Mouse (Mus musculus) MEL (cell line): ENCODE results near the gene Adgrv1. TPM values are rescaled to one million over a fixed set of nuclear protein-coding genes. Genes with fewer than 3 reads are reported as not detected.

Experiments
- DNase-seq: peaks from one replicate; pipeline ENCODE4 v3.0.0; 2011; ENCODE audit warnings: low read depth, low spot score
- H3K27ac ChIP-seq: 2 replicates; pipeline ENCODE4 v1.5.1; 2012; ENCODE audit warnings: low read depth, mild to moderate bottlenecking, control low read depth, low read length, moderate library complexity; ENCODE audit not compliant: control insufficient read depth
- H3K27me3 ChIP-seq, 2 experiments: fragments of 150-350 bp in 1 of 2; sonication (generic) in 1 of 2; 2 replicates each; pipeline ENCODE4 v1.6.1; 2012; ENCODE audit warnings: low read length in 2 of 2, mild to moderate bottlenecking in 2 of 2, improper control_type of control experiment in 1 of 2, moderate library complexity in 1 of 2; ENCODE audit not compliant: insufficient read depth in 2 of 2, control insufficient read depth in 1 of 2
- H3K36me3 ChIP-seq, 2 experiments: 2 replicates each; pipeline ENCODE4 v1.6.1; 2012 to 2014; ENCODE audit warnings: low read length in 2 of 2, improper control_type of control experiment in 1 of 2, inconsistent platforms in 1 of 2, mild to moderate bottlenecking in 1 of 2; ENCODE audit not compliant: insufficient read depth in 2 of 2, control insufficient read depth in 1 of 2
- H3K4me1 ChIP-seq, 2 experiments: fragments of 150-350 bp in 1 of 2; sonication (generic) in 1 of 2; 2 replicates each; pipeline ENCODE4 v1.6.1; 2012; ENCODE audit warnings: low read length in 2 of 2, improper control_type of control experiment in 1 of 2, mild to moderate bottlenecking in 1 of 2; ENCODE audit not compliant: insufficient read depth in 2 of 2, control insufficient read depth in 1 of 2
- H3K4me3 ChIP-seq, 2 experiments: fragments of 150-350 bp in 1 of 2; sonication (generic) in 1 of 2; 2 replicates each; pipeline ENCODE4 v1.5.1; 2012; ENCODE audit warnings: low read depth in 2 of 2, low read length in 2 of 2, mild to moderate bottlenecking in 2 of 2, moderate library complexity in 2 of 2, control low read depth in 1 of 2, improper control_type of control experiment in 1 of 2; ENCODE audit not compliant: control insufficient read depth in 1 of 2, insufficient read depth in 1 of 2
- H3K79me2 ChIP-seq: 2 replicates; pipeline ENCODE4 v1.6.1; 2012; ENCODE audit warnings: mild to moderate bottlenecking, low read length, moderate library complexity; ENCODE audit not compliant: control insufficient read depth, poor library complexity, insufficient read depth
- H3K9ac ChIP-seq: 2 replicates; pipeline ENCODE4 v1.6.1; 2012; ENCODE audit warnings: low read depth, mild to moderate bottlenecking, control low read depth, low read length, moderate library complexity; ENCODE audit not compliant: control insufficient read depth, poor library complexity, severe bottlenecking
- H3K9me3 ChIP-seq: fragments of 150-350 bp; sonication (generic); replicated peaks from 2 replicates; pipeline ENCODE4 v1.6.1; 2012; ENCODE audit warnings: mild to moderate bottlenecking, low read length, improper control_type of control experiment, moderate library complexity; ENCODE audit not compliant: insufficient read depth
- BHLHE40 ChIP-seq: IDR thresholded peaks from 2 replicates; pipeline ENCODE4 v1.6.1; 2012; ENCODE audit warnings: low read depth, mild to moderate bottlenecking, inconsistent platforms, low read length, improper control_type of control experiment, borderline replicate concordance
- CTCF ChIP-seq, 3 experiments: IDR thresholded peaks in 2 of 3; conservative IDR thresholded peaks in 1 of 3; 2 replicates each; pipeline ENCODE4 v1.5.1; 2011 to 2012; ENCODE audit warnings: low read length in 3 of 3, low read depth in 2 of 3, mild to moderate bottlenecking in 2 of 3, improper control_type of control experiment in 1 of 3, inconsistent platforms in 1 of 3, mixed read lengths in 1 of 3, moderate library complexity in 1 of 3; ENCODE audit not compliant: control insufficient read depth in 1 of 3, insufficient read depth in 1 of 3, poor library complexity in 1 of 3, severe bottlenecking in 1 of 3
- E2F4 ChIP-seq: IDR thresholded peaks from 2 replicates; pipeline ENCODE4 v1.6.1; 2011; ENCODE audit warnings: low read depth, low read length, improper control_type of control experiment, borderline replicate concordance
- ELF1 ChIP-seq: IDR thresholded peaks from 2 replicates; pipeline ENCODE4 v1.6.1; 2014; ENCODE audit warnings: low read depth, mild to moderate bottlenecking, inconsistent platforms, low read length, improper control_type of control experiment, moderate library complexity
- GABPA ChIP-seq: IDR thresholded peaks from 2 replicates; pipeline ENCODE4 v1.6.1; 2012; ENCODE audit warnings: low read depth, mild to moderate bottlenecking, inconsistent platforms, low read length, improper control_type of control experiment, moderate library complexity
- HCFC1 ChIP-seq: IDR thresholded peaks from 2 replicates; pipeline ENCODE4 v1.6.1; 2012; ENCODE audit warnings: low read depth, mild to moderate bottlenecking, inconsistent platforms, low read length, improper control_type of control experiment, moderate library complexity
- MAZ ChIP-seq: IDR thresholded peaks from 2 replicates; pipeline ENCODE4 v1.6.1; 2012; ENCODE audit warnings: low read depth, mild to moderate bottlenecking, inconsistent platforms, low read length, improper control_type of control experiment
- MEF2A ChIP-seq: IDR thresholded peaks from 2 replicates; pipeline ENCODE4 v1.6.1; 2014; ENCODE audit warnings: low read depth, mild to moderate bottlenecking, inconsistent platforms, low read length, improper control_type of control experiment; ENCODE audit not compliant: poor library complexity, insufficient replicate concordance, severe bottlenecking; ENCODE audit errors: extremely low read depth
- MYC ChIP-seq: IDR thresholded peaks from 2 replicates; pipeline ENCODE4 v1.6.1; 2011; ENCODE audit warnings: low read depth, mild to moderate bottlenecking, low read length, improper control_type of control experiment, moderate library complexity
- NELFE ChIP-seq: IDR thresholded peaks from 2 replicates; pipeline ENCODE4 v1.6.1; 2011; ENCODE audit warnings: low read depth, low read length, improper control_type of control experiment
- RCOR1 ChIP-seq: IDR thresholded peaks from 2 replicates; pipeline ENCODE4 v1.6.1; 2012; ENCODE audit warnings: low read depth, mild to moderate bottlenecking, inconsistent platforms, low read length, improper control_type of control experiment
- TBP ChIP-seq: IDR thresholded peaks from 2 replicates; pipeline ENCODE4 v1.8.0; 2011; ENCODE audit warnings: low read depth, low read length, improper control_type of control experiment
- TCF12 ChIP-seq: IDR thresholded peaks from 2 replicates; pipeline ENCODE4 v1.6.1; 2014; ENCODE audit warnings: low read depth, mild to moderate bottlenecking, inconsistent platforms, low read length, improper control_type of control experiment, moderate library complexity
- UBTF ChIP-seq: IDR thresholded peaks from 2 replicates; pipeline ENCODE4 v1.6.1; 2012; ENCODE audit warnings: low read depth, mild to moderate bottlenecking, inconsistent platforms, low read length, improper control_type of control experiment, moderate library complexity, borderline replicate concordance; ENCODE audit not compliant: insufficient read depth
- USF1 ChIP-seq: IDR thresholded peaks from 2 replicates; pipeline ENCODE4 v1.6.1; 2014; ENCODE audit warnings: low read depth, mild to moderate bottlenecking, inconsistent platforms, low read length, improper control_type of control experiment, moderate library complexity
- USF2 ChIP-seq, 2 experiments: IDR thresholded peaks; 2 replicates each; pipeline ENCODE4 v1.6.1; 2011 to 2012; ENCODE audit warnings: improper control_type of control experiment in 2 of 2, low read length in 2 of 2, borderline replicate concordance in 1 of 2, inconsistent platforms in 1 of 2, low read depth in 1 of 2, mild to moderate bottlenecking in 1 of 2; ENCODE audit not compliant: insufficient read depth in 1 of 2
- ZMIZ1 ChIP-seq: IDR thresholded peaks from 2 replicates; pipeline ENCODE4 v1.6.1; 2012; ENCODE audit warnings: low read depth, mild to moderate bottlenecking, inconsistent platforms, low read length, improper control_type of control experiment, moderate library complexity
- ZNF384 ChIP-seq: IDR thresholded peaks from 2 replicates; pipeline ENCODE4 v1.6.1; 2012; ENCODE audit warnings: low read depth, mild to moderate bottlenecking, inconsistent platforms, low read length, improper control_type of control experiment
- polyA plus RNA-seq, 2 experiments: library from polyadenylated mRNA; stranded (reverse) in 1 of 2; unstranded in 1 of 2; fragments of >175 nt in 1 of 2; fragments of >200 nt in 1 of 2; gene quantifications; 2 replicates each; pipeline versions ENCODE4 v1.2.1 to v1.2.4; 2012; ENCODE audit warnings: low replicate concordance in 2 of 2, low read depth in 1 of 2; ENCODE audit not compliant: insufficient read length in 2 of 2, insufficient read depth in 1 of 2, missing spikeins in 1 of 2
- total RNA-seq: library from RNA; depleted of rRNA; stranded (reverse); fragments of 300-350 nt; gene quantifications from 2 replicates; pipeline ENCODE4 v1.2.3, GENCODE M21; 2012

Adgrv1 gene
- total and polyA plus RNA-seq, 3 experiments: 5.6 to 5.8 TPM; not detected in 1

DNA sequence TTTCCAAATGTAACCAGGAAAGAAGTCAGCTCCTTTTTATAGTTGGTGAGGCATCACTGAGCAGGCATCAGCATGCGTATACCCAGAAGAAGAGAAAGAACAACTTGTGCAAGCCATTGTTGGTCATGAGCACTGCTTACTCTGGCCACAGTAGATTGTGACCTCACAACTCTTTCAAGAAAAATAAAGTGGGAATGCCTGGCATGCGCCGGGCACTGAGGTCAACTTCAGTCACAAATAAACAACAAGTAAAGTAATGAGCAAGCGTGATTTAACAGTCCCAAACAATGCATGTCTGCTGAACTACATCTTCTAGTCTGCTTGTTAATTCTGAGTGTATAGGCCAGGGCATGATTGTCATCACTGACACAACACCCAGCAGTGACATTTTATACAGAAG, 499.6 kb downstream of the Adgrv1 start:
- Histone ChIP-seq H3K27ac (no peak overlapping the region), H3K4me3 (no peak overlapping the region), H3K4me1 (peaks cover 2 to 16% of the 10 kb centered on the region in 2 experiments), H3K9me3 (no peaks in the 10 kb centered on the region), H3K27me3 (no peaks in the 10 kb centered on the region), H3K79me2 (no peaks in the 10 kb centered on the region), H3K36me3 (peaks cover 0 to 12% of the 10 kb centered on the region in 2 experiments; a peak in 2 of 4 replicates), H3K9ac (no peak overlapping the region)
- TF ChIP-seq ZNF384 (no peak), TBP (no peak), BHLHE40 (no peak), UBTF (no peak), USF2 (IDR thresholded peaks at IDR 0.05; ENCODE audit: borderline replicate concordance in 1 of 2, insufficient read depth in 1 of 2, low read depth in 1 of 2, low read length in 2 of 2) (no peak), TCF12 (no peak), RCOR1 (no peak), E2F4 (no peak), HCFC1 (no peak)
- DNase-seq: peak; percentile 18

DNA sequence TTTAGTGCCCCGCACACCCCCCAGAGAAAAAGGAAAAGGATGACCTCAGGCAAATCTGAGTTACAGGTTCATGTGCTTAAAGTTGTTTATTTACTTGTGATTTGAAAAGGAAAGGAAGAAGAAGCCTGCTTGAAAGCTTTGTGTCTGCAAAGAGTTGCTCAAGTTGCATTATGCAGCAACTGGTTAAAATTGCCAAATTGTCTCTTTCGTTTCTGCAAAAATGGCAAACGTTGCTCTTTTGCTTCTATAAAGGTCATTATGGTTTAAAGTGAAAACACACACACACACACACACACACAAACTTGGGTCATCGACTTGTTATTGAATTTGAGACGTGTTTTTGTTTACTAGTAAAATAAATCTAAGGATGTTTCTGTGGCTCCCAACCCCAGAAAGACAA, 500.3 kb downstream of the Adgrv1 start:
- H3K9ac ChIP-seq: no peak overlapping the region
- H3K27me3 ChIP-seq: no peaks in the 10 kb centered on the region
- H3K4me3 ChIP-seq: no peak overlapping the region
- H3K9me3 ChIP-seq: no peaks in the 10 kb centered on the region
- peaks cover 2 to 16% of the 10 kb centered on the region in 2 experiments for H3K4me1 ChIP-seq
- DNase-seq: no peak
- H3K79me2 ChIP-seq: no peaks in the 10 kb centered on the region
- no peak overlapping the region for H3K27ac ChIP-seq
- peaks cover 0 to 12% of the 10 kb centered on the region in 2 experiments; a peak in 2 of 4 replicates for H3K36me3 ChIP-seq
- TF ChIP-seq TBP: no peak
- TF ChIP-seq ZNF384: no peak
- no peak for TF ChIP-seq MAZ
- TF ChIP-seq ZMIZ1: no peak
- no peak for TF ChIP-seq USF2 (IDR thresholded peaks at IDR 0.05; ENCODE audit: borderline replicate concordance in 1 of 2, insufficient read depth in 1 of 2, low read depth in 1 of 2, low read length in 2 of 2)
- TF ChIP-seq GABPA: no peak
- no peak for TF ChIP-seq USF1
- no peak for TF ChIP-seq TCF12
- TF ChIP-seq HCFC1: no peak
- TF ChIP-seq MEF2A: no peak
- TF ChIP-seq NELFE: no peak
- TF ChIP-seq MYC: no peak
- TF ChIP-seq CTCF (IDR thresholded peaks at IDR 0.05 in 2 of 3, conservative IDR thresholded peaks at IDR 0.05 in 1 of 3; ENCODE audit: control insufficient read depth in 1 of 3, insufficient read depth in 1 of 3, low read depth in 2 of 3, low read length in 3 of 3, poor library complexity in 1 of 3, severe bottlenecking in 1 of 3): no peak
- TF ChIP-seq ELF1: no peak
